Mouse (Mus musculus) mesoderm, embryonic 11.5 days (tissue): Measurements from ENCODE around the gene Irs1.

Experiments
- DNase-seq: peaks from one replicate; pipeline ENCODE4 v3.0.0-alpha.2; 2012; ENCODE audit warnings: low read depth, low spot score

The Irs1 gene

GRCm38 (mm10) chr1:82183913-82184442 lies 107.2 kb downstream of the Irs1 start:
- no peak for DNase-seq
